Mouse (Mus musculus): ENCODE results near the gene Zfyve9. TPM values are rescaled to one million over a fixed set of nuclear protein-coding genes. Genes with fewer than 3 reads are reported as not detected.

Gene Zfyve9
- polyA plus RNA-seq, 1 experiment, result 65.1 TPM

GRCm38 (mm10) chr4:108630096-108630495, 150.5 kb downstream of the Zfyve9 start:
- Histone ChIP-seq H3K27ac (ENCODE audit: insufficient read depth, low read depth, low read length) (no peak overlapping the region), H3K4me1 (ENCODE audit: control insufficient read depth, insufficient read depth, low read length) (no peaks in the 10 kb centered on the region), H3K4me3 (ENCODE audit: insufficient read depth, low read depth, low read length) (no peak overlapping the region)
- TF ChIP-seq CTCF (IDR thresholded peaks at IDR 0.05; ENCODE audit: insufficient read depth, low read depth, low read length) (no peak), POLR2A (IDR thresholded peaks at IDR 0.05; ENCODE audit: insufficient read depth, low read depth, low read length) (no peak)
- 91% methylated on average over 9 of the region's 9 CpGs for WGBS

DNA sequence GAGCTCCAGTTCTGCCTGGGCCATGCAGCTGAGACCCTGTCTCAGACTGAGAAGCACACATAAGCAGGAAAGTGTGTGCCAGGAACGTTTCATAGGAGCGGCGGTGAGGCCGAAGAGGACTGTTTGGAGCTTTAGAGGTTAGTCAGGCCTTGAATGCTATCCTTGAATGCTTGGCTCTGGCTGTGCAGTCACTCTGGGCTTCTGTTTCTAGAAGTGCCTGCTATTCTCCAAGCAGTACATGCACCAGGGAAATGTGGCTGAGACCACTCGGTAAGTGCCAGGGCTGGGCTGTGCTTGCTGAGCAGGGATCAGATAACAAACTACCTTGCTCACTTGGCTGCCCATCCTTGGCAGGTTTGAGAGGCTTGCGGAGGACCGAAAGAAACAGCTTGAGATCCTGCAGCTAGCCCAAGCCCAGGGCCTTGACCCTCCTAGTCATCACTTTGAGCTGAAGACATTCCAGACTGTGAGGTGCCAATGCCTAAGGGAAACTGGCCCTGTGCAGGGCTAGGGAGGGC, 151.2 kb downstream of the Zfyve9 start:
- 84% methylated on average over 7 of the region's 7 CpGs for WGBS
- no peak for TF ChIP-seq POLR2A (IDR thresholded peaks at IDR 0.05; ENCODE audit: insufficient read depth, low read depth, low read length)
- TF ChIP-seq CTCF (IDR thresholded peaks at IDR 0.05; ENCODE audit: insufficient read depth, low read depth, low read length), result no peak
- no peak overlapping the region for H3K4me3 ChIP-seq (ENCODE audit: insufficient read depth, low read depth, low read length)
- no peaks in the 10 kb centered on the region for H3K4me1 ChIP-seq (ENCODE audit: control insufficient read depth, insufficient read depth, low read length)
- no peak overlapping the region for H3K27ac ChIP-seq (ENCODE audit: insufficient read depth, low read depth, low read length)

DNA sequence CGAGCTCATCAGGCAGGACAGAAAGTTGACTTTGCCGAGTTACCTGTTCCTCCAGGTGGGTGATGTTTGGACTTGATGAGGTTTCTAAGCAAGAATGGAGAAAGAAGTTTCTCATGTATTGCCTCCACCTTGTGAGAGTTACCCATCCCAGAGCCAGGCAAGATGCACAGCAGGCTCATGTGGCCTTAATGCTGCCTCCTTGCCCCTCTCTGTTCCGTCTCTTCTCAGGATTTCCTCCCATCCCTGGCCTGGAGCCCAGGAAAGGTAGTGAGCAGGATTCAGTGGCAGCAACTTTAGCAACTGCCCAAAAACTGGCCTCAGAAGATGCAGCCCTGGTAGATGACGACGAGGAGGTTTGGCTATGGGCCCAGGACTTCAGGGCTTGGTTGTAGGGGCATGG, 153.5 kb downstream of the Zfyve9 start:
- Histone ChIP-seq H3K27ac (ENCODE audit: insufficient read depth, low read depth, low read length) (no peak overlapping the region), H3K4me3 (ENCODE audit: insufficient read depth, low read depth, low read length) (no peak overlapping the region), H3K4me1 (ENCODE audit: control insufficient read depth, insufficient read depth, low read length) (no peaks in the 10 kb centered on the region)
- 81% methylated on average over 5 of the region's 5 CpGs for WGBS
- no peak for TF ChIP-seq POLR2A (IDR thresholded peaks at IDR 0.05; ENCODE audit: insufficient read depth, low read depth, low read length)
- no peak for TF ChIP-seq CTCF (IDR thresholded peaks at IDR 0.05; ENCODE audit: insufficient read depth, low read depth, low read length)

DNA sequence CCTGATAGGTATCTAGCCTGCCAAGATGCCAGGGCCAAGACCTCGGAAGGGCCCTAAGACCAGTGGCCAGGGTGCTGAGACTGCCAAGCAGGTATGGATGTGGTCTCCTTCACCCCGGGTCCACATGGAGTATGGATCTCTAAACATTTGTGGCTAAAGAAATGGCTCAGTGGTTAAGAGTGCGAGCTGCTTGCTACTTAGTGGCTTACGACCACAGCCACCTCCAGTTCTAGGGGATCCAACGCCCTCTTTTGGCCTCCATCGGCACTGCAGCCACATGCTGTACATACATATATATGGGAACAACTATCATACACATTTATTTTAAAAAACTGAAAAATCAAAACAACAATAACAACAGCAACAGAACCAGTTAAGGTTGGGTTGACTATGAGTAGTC, 159.1 kb downstream of the Zfyve9 start:
- WGBS, result 98% methylated on average over 6 of the region's 6 CpGs
- Histone ChIP-seq H3K27ac (ENCODE audit: insufficient read depth, low read depth, low read length) (no peak overlapping the region), H3K4me1 (ENCODE audit: control insufficient read depth, insufficient read depth, low read length) (peaks cover 10% of the 10 kb centered on the region), H3K4me3 (ENCODE audit: insufficient read depth, low read depth, low read length) (no peak overlapping the region)
- TF ChIP-seq POLR2A (IDR thresholded peaks at IDR 0.05; ENCODE audit: insufficient read depth, low read depth, low read length) (no peak), CTCF (IDR thresholded peaks at IDR 0.05; ENCODE audit: insufficient read depth, low read depth, low read length) (no peak)

DNA sequence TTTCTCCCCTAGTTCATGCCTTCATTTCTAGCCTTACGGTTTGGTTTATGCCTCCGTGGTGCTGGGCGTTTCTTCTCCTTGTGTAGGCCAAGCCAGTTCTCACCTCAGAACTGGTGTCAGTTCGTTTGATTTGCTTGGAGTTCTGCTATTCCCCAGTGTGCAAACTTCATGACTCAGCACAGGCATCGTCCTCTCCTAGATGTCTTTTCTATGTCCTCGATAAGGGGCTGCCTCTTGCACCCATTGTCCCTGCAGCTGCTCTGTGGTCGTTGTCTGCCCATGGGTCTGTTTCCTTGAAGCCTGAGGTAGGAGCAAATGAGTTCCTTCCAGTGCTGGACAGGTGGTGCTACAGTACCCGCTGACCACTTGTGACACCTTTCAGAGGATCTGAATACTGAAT, 160.1 kb downstream of the Zfyve9 start:
- no peak for TF ChIP-seq CTCF (IDR thresholded peaks at IDR 0.05; ENCODE audit: insufficient read depth, low read depth, low read length)
- 8% methylated on average over 8 of the region's 8 CpGs for WGBS
- H3K4me1 ChIP-seq (ENCODE audit: control insufficient read depth, insufficient read depth, low read length), result peaks cover 10% of the 10 kb centered on the region

DNA sequence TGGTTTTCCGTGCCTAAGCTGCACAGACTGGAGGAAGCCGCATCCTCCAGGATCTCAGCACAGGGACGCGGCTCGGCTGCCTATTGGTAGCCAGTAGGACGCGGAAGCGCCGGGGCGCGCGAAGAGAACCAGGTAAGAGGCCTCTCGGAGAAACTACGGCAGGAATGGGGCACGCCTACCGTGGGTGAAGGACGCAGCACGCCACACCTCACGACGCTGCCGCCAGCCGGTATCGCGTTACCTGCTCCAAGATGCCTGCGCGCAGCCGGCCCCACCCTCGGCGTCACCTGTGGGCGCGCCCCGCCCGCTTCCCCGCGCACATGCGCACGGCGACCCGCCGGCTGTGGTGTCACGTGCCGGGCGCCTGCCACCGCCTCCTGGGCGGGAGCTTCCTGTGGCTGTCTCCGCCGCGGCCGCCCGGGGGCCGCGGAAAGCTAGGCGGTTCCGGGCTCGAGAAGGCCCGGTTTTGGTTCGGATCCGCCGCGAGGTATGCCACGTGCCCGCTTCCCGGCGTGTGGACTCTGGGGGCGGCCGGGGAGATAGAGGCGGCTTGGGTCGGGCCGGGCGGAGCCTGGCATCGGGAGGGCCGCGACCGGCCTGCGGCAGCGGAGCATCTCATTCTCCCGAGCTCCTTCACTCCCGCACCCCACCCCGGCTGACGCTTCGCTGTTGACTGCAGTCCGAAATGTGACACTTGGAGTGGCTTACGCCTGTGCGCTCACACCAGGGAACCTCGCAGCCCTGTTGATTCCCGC, 160.8 kb downstream of the Zfyve9 start, which contains the start of gene Cc2d1b:
Gene Cc2d1b, plus strand, starts transcription at position 354 of the 755 bp plus-strand sequence.
- Histone ChIP-seq H3K27ac (ENCODE audit: insufficient read depth, low read depth, low read length) (peak within 1 kb of the TSS; percentile 35), H3K4me3 (ENCODE audit: insufficient read depth, low read depth, low read length) (peak within 1 kb of the TSS; percentile 80), H3K4me1 (ENCODE audit: control insufficient read depth, insufficient read depth, low read length) (peaks cover 10% of the 10 kb centered on the region)
- WGBS, result under 1% methylated on average over 86 of the region's 86 CpGs
- peak; percentile 97 for TF ChIP-seq POLR2A (IDR thresholded peaks at IDR 0.05; ENCODE audit: insufficient read depth, low read depth, low read length)
- no peak for TF ChIP-seq CTCF (IDR thresholded peaks at IDR 0.05; ENCODE audit: insufficient read depth, low read depth, low read length)

More for the DNA sequence above, 160.1 kb downstream of the Zfyve9 start:
- peak overlapping the region; percentile 35 for H3K27ac ChIP-seq (ENCODE audit: insufficient read depth, low read depth, low read length)
- peak overlapping the region; percentile 80 for H3K4me3 ChIP-seq (ENCODE audit: insufficient read depth, low read depth, low read length)

DNA sequence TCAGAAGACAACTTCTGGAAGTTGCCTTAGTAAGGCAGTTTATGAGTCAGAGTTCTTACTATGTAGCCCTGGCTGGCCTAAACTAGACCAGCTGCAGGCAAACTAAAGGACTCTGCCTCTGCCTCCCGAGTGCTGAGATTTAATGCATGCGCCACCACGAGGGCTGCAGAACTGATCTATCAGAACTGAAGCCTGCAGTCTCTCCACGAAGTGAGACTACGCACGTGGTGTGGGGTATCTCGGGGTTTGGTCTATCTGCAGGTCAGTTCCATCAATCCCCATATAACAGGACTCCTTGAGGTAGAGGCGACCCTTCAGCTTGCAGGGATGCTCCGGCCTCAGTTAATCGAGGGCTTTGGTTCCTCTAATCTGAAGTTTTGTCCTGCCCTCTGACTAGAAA, 161.4 kb downstream of the Zfyve9 start:
- Histone ChIP-seq H3K27ac (ENCODE audit: insufficient read depth, low read depth, low read length) (peak overlapping the region; percentile 31; the same call in 1 of the 2 replicates), H3K4me3 (ENCODE audit: insufficient read depth, low read depth, low read length) (peak overlapping the region; percentile 80), H3K4me1 (ENCODE audit: control insufficient read depth, insufficient read depth, low read length) (peaks cover 10% of the 10 kb centered on the region)
- no peak for TF ChIP-seq POLR2A (IDR thresholded peaks at IDR 0.05; ENCODE audit: insufficient read depth, low read depth, low read length)
- TF ChIP-seq CTCF (IDR thresholded peaks at IDR 0.05; ENCODE audit: insufficient read depth, low read depth, low read length), result no peak
- under 1% methylated on average over 10 of the region's 10 CpGs for WGBS

DNA sequence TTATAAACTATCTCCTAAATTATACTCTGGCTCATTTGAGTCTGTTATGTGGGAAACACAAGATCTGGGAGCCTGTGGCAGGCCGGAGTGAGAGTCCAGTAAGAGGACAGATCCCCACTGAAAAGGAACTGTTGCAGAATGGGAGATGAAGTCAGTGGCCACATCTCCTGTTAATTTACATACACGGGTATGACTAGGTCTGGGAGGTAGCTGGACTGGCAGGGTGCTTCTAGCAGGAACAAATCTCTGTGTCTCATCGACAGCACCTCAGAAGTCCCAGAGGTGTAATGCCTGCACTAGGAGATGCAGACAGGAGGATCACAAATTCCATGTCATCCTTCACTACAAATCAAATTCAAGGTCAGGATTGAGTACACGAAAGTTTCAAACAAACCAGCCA, 162.0 kb downstream of the Zfyve9 start:
- TF ChIP-seq POLR2A (IDR thresholded peaks at IDR 0.05; ENCODE audit: insufficient read depth, low read depth, low read length) (no peak), CTCF (IDR thresholded peaks at IDR 0.05; ENCODE audit: insufficient read depth, low read depth, low read length) (no peak)
- H3K27ac ChIP-seq (ENCODE audit: insufficient read depth, low read depth, low read length), result 0 out of 2 replicates have a peak overlapping the region, but pooled peaks have one; percentile 31
- WGBS, result 68% methylated on average over 4 of the region's 4 CpGs
- no peak overlapping the region for H3K4me3 ChIP-seq (ENCODE audit: insufficient read depth, low read depth, low read length)
- H3K4me1 ChIP-seq (ENCODE audit: control insufficient read depth, insufficient read depth, low read length), result peaks cover 10% of the 10 kb centered on the region

DNA sequence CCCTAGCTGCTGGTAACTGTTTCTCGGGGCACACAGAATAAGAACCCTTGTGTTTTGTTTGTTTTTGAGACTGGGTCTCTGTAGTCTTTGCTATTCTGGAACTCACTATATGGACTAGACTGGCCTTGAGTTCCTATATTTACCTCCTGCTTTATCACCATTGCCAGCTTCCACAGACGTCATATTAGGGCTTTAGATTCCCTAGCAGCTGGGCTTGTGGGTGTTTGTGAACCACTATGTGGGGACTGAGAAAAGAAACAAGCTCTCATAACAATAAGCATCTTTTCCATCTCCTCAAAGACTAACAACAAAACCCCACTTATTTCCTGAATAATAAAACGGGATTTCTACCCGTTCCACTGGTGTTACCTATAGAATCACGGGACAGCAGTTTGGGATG, 169.7 kb downstream of the Zfyve9 start:
- no peak overlapping the region for H3K27ac ChIP-seq (ENCODE audit: insufficient read depth, low read depth, low read length)
- TF ChIP-seq POLR2A (IDR thresholded peaks at IDR 0.05; ENCODE audit: insufficient read depth, low read depth, low read length), result no peak
- no peak for TF ChIP-seq CTCF (IDR thresholded peaks at IDR 0.05; ENCODE audit: insufficient read depth, low read depth, low read length)
- H3K4me1 ChIP-seq (ENCODE audit: control insufficient read depth, insufficient read depth, low read length), result no peaks in the 10 kb centered on the region
- H3K4me3 ChIP-seq (ENCODE audit: insufficient read depth, low read depth, low read length), result no peak overlapping the region
- WGBS, result 83% methylated on average over 5 of the region's 5 CpGs
